Mouse (Mus musculus) C2C12 (cell line): Measurements from ENCODE around the gene Fcf1. TPM values are rescaled to one million over a fixed set of nuclear protein-coding genes. Genes with fewer than 3 reads are reported as not detected.

Experiments
- H3K27me3 ChIP-seq: one replicate; pipeline ENCODE4 v1.6.1; 2011; ENCODE audit not compliant: control insufficient read depth, insufficient read depth, insufficient read length
- H3K36me3 ChIP-seq: one replicate; pipeline ENCODE4 v1.6.1; 2011; ENCODE audit not compliant: control insufficient read depth, insufficient read depth
- H3K4me3 ChIP-seq: one replicate; pipeline ENCODE4 v1.5.1; 2011; ENCODE audit warnings: mild to moderate bottlenecking, control low read depth; ENCODE audit not compliant: poor library complexity, insufficient read depth, severe bottlenecking
- H3K79me2 ChIP-seq: one replicate; pipeline ENCODE4 v1.6.1; 2011; ENCODE audit not compliant: control insufficient read depth, insufficient read depth
- H3K79me3 ChIP-seq: one replicate; pipeline ENCODE4 v1.6.1; 2011; ENCODE audit warnings: low read depth, control low read depth
- H3ac ChIP-seq: one replicate; pipeline ENCODE3; 2011; ENCODE audit warnings: low read depth; ENCODE audit not compliant: control insufficient read depth, insufficient read length
- CEBPB ChIP-seq: IDR thresholded peaks from one replicate; pipeline ENCODE4 v1.6.1; 2011; ENCODE audit warnings: low read depth, mild to moderate bottlenecking, control low read depth, moderate library complexity
- CTCF ChIP-seq: IDR thresholded peaks from one replicate; pipeline ENCODE4 v1.5.1; 2011; ENCODE audit not compliant: control insufficient read depth, insufficient read depth, insufficient read length
- FOSL1 ChIP-seq: IDR thresholded peaks from one replicate; pipeline ENCODE4 v1.8.0; 2011; ENCODE audit warnings: mild to moderate bottlenecking, low read length; ENCODE audit not compliant: poor library complexity, insufficient read depth, severe bottlenecking
- MAX ChIP-seq: IDR thresholded peaks from one replicate; pipeline ENCODE4 v1.6.1; 2011; ENCODE audit warnings: mild to moderate bottlenecking, control low read depth
- MYOD1 ChIP-seq: IDR thresholded peaks from one replicate; pipeline ENCODE4 v1.6.1; 2011; ENCODE audit warnings: low read depth; ENCODE audit not compliant: control insufficient read depth, insufficient read length
- MYOG ChIP-seq: IDR thresholded peaks from one replicate; pipeline ENCODE4 v1.6.1; 2011; ENCODE audit not compliant: control insufficient read depth, insufficient read length; ENCODE audit errors: extremely low read depth
- USF1 ChIP-seq: IDR thresholded peaks from one replicate; pipeline ENCODE4 v1.6.1; 2011; ENCODE audit warnings: low read depth, mild to moderate bottlenecking, control low read depth, moderate library complexity
- polyA plus RNA-seq: library from polyadenylated mRNA; unstranded; fragments of >200 nt; fragmentation: generic; extraction: Trizol; gene quantifications from one replicate; pipeline ENCODE4 v1.2.1, GENCODE M21; 2012; ENCODE audit warnings: missing spikeins

Gene Fcf1
- polyA plus RNA-seq, 1 experiment = 115 TPM

DNA sequence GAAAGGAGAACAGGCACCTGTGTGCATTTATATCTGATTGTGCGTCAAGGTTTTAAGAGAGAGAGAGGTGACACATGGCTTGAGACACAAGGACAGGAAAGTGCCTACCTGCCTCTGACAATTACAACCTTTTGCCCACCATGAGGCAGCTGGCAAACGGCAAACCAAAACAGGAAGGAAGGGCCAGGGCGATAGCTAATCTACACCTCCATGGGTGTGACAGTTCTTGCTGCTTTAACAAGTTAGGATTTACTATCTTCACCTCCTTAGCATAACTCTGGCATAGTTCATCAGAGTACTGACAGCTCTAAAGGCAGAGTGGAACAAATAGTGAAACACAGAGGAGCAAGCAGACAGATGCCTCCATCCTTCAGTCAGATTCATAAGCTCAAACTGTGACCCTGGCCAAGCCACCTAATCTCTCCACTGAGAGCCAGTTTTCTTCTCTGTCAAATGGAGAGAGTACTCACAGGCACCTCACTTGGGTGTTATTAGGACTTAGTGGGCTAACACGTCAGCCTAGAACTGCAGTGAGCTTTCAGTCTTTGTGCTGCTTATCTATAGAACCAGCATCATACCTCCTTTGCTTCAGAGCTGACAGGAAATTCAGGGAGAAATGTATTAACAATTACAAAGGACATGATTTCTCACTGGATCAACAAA lies 26.4 kb upstream of the Fcf1 start:
- Histone ChIP-seq H3ac (no peak overlapping the region), H3K36me3 (peaks cover 42% of the 10 kb centered on the region), H3K79me2 (no peaks in the 10 kb centered on the region), H3K79me3 (no peaks in the 10 kb centered on the region), H3K27me3 (no peaks in the 10 kb centered on the region), H3K4me3 (no peak overlapping the region)
- TF ChIP-seq USF1 (no peak), MAX (no peak), MYOD1 (no peak), CEBPB (no peak)

DNA sequence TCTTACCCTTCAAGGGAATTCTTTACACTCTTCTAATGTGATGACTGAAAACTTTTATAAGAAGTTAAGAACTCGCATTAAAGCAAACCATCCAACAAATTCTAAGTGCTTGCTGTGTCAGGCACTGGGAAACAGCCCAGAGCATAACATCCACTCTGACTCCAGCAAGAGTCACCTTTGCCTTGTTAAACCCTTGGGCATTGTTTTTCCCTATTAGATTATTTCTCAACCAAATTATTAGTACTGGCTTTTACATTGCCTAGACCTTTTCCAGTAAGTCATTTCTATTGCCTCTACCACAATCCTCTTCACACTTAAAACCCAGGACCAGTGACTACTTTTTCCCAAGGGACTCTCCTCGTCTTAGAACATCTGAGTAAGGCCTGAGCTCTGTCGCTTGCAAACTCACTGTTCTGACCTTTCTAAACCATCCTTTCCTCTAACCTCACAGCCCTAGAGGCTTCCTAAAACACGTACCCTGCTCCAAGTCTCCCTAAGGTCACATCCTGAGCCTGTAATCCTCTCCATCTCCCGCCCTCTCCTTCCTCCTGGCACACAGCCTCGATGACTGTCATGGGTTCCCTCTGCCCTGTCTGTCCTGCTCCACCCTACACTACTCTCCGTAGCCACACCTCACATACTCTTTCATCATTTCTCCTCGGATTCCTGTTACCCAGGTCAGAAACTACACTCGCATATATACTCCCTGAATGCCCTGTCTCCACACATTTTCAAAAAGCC lies 25.7 kb upstream of the Fcf1 start:
- Histone ChIP-seq H3K79me3 (no peaks in the 10 kb centered on the region), H3K36me3 (peaks cover 42% of the 10 kb centered on the region), H3K4me3 (no peak overlapping the region), H3ac (no peak overlapping the region), H3K79me2 (no peaks in the 10 kb centered on the region), H3K27me3 (no peaks in the 10 kb centered on the region)
- TF ChIP-seq FOSL1 (no peak), CEBPB (no peak), MAX (no peak), MYOD1 (no peak), MYOG (no peak), USF1 (no peak), CTCF (no peak)

DNA sequence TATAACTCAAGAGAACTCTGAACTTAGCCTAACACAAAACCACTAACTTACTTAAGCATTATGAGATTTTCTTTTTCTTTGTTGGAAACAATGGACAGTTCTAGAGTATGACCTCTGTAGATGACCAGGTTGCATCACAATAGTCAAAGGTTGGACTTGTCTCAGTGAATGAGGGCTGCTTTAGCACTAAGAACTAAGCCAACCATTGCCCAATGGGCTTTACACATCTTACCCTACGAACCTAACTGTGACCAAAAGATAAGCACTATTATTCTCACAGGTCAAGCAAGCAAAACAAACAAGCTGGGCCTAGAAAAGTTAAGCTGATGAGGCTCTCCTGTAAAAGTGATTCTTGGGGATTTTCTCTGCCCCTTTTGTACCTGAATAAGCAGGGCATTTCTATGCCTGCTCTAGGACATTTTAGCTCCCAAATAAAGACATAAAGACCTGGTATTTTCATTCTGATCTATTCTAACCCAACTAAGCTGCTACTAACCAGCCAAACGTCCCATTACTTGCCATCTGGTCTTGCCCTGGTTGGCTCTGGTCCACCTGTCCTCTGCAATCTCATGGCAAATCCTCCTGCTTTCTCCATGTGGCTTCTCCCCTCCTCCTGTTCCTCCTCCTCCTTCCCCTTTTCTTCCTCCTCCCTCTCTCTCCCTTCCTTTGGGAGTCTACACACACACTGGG lies 22.7 kb upstream of the Fcf1 start:
- no peak overlapping the region for H3ac ChIP-seq
- H3K27me3 ChIP-seq = no peaks in the 10 kb centered on the region
- no peaks in the 10 kb centered on the region for H3K79me3 ChIP-seq
- no peak for TF ChIP-seq USF1
- no peak for TF ChIP-seq MAX
- H3K79me2 ChIP-seq = no peaks in the 10 kb centered on the region
- H3K36me3 ChIP-seq = peaks cover 36% of the 10 kb centered on the region
- no peak overlapping the region for H3K4me3 ChIP-seq

DNA sequence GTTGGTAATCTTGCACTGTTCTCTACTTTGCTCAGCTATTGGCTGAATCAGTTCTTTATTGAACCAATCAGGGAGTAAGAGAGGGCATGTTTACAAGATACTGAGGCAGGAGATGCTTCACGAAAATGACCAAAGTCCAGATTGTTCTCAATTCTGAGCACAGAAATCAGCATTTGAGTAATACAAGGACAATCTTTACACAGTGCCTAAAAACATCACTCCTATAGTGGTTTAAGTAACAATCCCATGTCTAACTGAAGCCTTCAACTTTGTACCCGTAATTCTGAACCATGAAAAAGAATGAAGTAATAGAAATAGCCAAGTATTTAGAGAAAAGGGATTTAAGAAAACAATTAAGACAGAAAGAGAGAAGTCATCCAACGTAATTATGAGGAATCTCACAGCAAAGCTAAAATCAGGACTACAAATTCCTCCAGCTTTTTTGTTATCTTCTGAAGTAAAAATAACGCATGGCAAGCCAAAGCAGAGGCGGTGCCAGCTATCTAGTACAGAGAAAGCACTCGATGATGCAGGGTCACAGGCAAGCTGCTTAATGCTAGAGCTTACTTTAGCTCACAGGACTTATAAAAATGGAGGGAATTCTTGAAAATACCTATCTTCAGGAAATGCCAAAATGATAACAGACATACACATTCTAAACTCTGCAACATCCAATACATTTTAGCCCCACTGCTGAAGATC lies 22.0 kb upstream of the Fcf1 start:
- H3K4me3 ChIP-seq = no peak overlapping the region
- H3K79me2 ChIP-seq = no peaks in the 10 kb centered on the region
- H3K79me3 ChIP-seq = no peaks in the 10 kb centered on the region
- H3K36me3 ChIP-seq = peaks cover 33% of the 10 kb centered on the region
- no peaks in the 10 kb centered on the region for H3K27me3 ChIP-seq
- no peak overlapping the region for H3ac ChIP-seq
- TF ChIP-seq MAX (no peak), FOSL1 (no peak), MYOD1 (no peak), MYOG (no peak), USF1 (no peak), CTCF (no peak), CEBPB (no peak)

DNA sequence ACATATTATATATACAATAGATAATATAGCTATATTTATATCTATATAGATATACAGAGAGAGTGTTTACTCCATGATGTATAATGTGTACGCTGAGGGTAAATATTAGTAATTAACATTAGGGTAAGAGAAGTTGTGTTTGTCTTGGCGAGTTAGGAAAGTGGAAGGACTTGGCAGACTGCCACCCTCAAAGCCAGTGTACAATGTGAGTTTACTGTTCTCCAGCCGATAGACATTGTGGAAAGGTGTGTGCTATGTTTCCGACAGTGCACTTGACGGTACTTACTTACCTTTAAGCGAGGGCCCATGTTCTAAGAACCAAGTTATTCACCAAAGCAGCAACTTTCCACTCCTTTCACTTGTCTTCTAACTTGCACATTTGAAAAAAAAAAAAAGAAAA lies 19.9 kb upstream of the Fcf1 start:
- peaks cover 1% of the 10 kb centered on the region for H3K79me3 ChIP-seq
- H3K27me3 ChIP-seq = no peaks in the 10 kb centered on the region
- TF ChIP-seq MYOG = no peak
- TF ChIP-seq USF1 = no peak
- no peak for TF ChIP-seq CTCF
- TF ChIP-seq FOSL1 = no peak
- no peak for TF ChIP-seq CEBPB
- TF ChIP-seq MYOD1 = no peak
- TF ChIP-seq MAX = no peak
- peaks cover 32% of the 10 kb centered on the region for H3K36me3 ChIP-seq
- H3K4me3 ChIP-seq = no peak overlapping the region
- H3K79me2 ChIP-seq = no peaks in the 10 kb centered on the region
- H3ac ChIP-seq = no peak overlapping the region

DNA sequence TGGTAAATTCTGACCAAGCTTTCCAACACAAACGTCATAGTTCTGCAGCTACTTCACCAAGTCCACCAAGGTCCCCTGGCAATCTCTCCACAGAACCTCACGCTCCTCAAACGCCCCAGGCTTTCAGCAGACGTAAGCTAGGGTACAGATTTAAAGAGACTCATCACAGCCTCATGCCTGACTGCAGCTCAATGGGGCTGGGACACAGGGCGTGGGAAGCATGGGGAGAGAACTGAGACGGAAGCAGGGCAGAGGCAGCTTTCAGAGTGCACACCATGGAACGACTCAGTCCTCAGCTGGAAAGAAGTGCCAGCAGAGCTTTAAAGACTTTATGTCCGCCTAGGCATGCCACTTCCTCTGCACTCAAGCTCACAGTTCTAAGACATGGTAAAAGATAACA lies 19.2 kb upstream of the Fcf1 start:
- no peak for TF ChIP-seq MYOD1
- no peak for TF ChIP-seq MYOG
- no peak for TF ChIP-seq MAX
- no peak for TF ChIP-seq CTCF
- no peak for TF ChIP-seq FOSL1
- TF ChIP-seq CEBPB = no peak
- no peaks in the 10 kb centered on the region for H3K27me3 ChIP-seq
- no peaks in the 10 kb centered on the region for H3K79me2 ChIP-seq
- H3ac ChIP-seq = no peak overlapping the region
- H3K36me3 ChIP-seq = peaks cover 32% of the 10 kb centered on the region
- H3K79me3 ChIP-seq = peaks cover 3% of the 10 kb centered on the region
- no peak overlapping the region for H3K4me3 ChIP-seq
